Mouse (Mus musculus) right cerebral cortex, adult 2 months (tissue): ENCODE measurements around the gene Taok3.

Source experiments
- DNase-seq, 2 experiments: peaks; one replicate each; pipeline ENCODE4 v3.0.0; 2021 to 2022; ENCODE audit warnings: low spot score in 2 of 2

Gene Taok3

GRCm38 (mm10) chr5:117119777-117120488 is at the start of gene Taok3:
TSS of gene Taok3 (plus strand) at chr5:117120129.
- DNase-seq = peak; percentile 97 to 99

GRCm38 (mm10) chr5:117087718-117088117 is 32.2 kb upstream of the Taok3 start:
- DNase-seq = no peak

- no peak for DNase-seq
These were observed 30.8 kb upstream of the Taok3 start for GRCm38 (mm10) chr5:117089147-117089546.

DNA sequence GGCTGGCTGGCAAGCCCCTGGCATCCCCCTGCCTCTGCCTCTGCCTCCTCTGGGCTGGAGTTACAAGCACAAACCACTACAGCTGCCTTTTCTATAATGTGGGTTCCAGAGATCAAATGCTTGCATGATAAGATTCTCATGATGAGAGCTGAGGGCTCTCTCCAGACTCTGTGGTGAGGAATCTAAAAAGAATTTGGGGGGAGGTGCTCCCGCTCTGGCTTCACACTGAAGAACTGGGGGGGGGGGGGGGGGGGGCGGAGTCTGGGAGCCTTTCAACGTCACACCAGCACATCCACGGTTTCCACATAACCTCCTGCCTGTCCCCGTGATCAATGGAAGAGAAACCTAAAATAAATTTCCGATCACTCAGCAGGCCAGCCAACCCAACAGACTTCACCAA is 30.1 kb upstream of the Taok3 start:
- DNase-seq = no peak

DNA sequence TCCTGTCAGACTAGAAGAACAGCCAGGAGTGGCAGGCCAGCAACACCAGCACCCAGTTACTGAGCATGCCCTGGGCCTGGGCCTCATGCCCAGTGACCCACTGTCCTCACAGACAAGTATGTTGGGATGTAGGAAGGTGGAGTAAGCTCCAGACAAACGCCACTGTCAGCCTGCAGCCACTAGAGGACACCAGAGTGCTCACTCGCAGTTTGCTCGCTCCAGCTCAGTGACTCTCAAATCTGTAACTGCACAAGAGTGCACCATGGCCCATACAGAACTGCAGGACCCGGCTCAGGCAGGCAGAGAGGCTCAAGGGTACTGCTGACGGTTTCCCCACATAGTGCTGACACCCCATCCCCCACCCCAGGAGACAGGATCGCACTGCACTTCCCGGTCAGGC is 25.5 kb upstream of the Taok3 start:
- peak; percentile 68 to 70 for DNase-seq

DNA sequence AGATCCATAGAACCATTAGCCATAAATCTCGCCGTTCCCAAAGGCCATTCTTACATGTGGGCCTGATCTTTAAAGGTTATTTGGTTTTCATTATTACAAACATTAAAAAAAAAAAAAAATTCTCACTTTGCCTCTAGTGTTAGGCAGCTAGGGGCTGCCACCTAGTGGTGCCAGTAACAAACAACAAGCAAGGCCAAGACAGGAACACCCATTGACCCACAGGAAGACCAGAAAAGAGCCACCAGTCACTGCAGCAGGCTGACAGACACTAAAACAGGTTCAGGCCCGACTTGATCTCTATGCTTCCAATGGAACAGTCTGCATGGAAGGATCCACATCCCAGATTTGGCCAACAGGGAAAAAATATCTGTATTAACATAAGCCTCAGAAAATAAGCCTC is 23.2 kb upstream of the Taok3 start:
- peak; percentile 53 to 70 for DNase-seq

GRCm38 (mm10) chr5:117099008-117099407 is 20.9 kb upstream of the Taok3 start:
- DNase-seq = no peak

DNA sequence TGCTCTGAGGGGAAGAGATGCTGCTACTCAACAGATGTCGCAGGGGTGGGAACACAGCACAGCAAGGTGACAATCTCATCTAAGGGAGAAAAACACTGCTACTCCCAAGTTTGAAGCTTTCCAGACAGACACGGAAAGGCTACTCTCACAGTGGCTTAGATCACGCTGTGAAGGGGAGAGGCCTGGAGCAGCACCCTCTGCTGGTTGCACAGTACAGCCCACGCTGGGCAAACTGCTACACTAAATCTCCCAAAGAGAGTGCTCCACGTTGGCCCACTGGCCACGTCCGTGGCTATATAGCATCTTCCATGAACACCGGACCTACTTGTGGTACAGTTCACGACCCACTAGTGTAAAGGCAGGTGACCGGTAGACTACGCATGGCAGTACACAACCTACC is 20.2 kb upstream of the Taok3 start:
- DNase-seq = no peak

DNA sequence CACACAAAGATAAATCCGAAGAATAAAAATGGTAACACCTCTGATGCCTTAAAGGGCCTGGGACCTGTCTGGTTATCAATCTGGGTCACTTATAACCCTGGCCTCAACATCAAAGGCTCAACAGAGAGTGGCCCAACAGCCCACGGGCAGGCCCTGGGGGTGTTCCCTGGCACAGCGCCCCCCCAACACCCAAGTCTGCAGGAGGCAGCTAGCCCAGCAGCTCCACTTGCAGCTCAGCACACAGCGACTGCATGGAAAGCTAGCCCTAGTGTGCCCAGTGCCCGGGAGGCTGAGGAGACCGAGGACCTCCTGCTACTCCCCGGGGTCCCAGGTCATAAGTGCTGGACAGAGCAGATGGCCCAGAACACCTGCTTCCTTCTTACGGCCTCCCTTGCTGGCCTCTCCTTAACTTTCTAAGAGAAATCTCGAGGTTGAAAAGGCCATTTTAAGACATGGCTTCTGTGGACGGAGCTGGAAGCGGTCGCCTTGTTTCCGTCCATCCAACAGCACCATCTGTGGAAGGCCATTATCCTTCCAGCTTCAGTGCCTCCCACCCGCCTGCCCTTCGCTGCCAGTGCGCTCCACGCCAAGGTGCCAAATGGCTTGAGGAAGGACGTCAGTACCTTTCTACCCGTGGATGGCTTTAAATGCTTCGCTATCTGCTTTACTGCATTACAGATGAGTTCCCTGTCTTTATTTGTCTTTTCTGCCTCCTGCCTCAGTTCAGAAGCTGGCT is 16.6 kb upstream of the Taok3 start:
- no peak for DNase-seq

DNA sequence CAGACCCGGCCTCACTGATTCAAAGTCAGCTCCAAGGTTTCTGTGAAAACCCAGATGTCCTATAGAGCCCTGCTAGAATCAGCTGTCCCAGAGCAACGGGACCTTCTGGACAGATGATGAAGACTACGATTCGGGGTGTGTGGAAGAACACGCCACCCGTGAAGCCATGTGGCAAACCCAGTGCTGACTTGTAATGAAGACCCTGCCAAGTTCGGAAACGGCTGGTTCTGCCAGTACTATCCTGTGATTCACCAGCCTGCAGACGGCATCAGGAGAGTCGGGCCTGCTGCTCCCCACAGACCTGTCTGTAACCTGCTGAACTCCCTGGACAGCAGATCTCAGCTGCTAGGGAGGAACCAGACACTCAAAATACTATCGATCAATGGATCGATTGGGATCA is 15.6 kb upstream of the Taok3 start:
- DNase-seq = no peak

DNA sequence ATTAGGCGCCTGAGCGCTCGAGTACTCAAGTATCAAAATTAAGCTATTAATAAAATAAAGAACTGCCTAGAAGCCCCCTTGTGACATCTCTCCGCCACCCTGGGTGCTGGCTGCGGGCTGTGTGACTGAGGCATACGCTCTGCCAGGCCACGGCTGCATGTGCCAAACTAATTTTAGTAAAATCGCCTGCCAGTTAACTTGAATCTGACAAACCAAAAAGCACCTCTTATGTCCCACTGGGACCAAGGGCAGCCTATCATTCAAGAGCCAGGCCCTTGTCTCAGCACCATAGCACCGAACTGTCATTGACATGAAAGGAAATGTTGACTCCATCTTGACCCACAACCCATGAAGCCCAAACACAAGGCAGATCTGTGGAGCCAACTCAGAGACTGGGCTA is 14.2 kb upstream of the Taok3 start:
- DNase-seq = no peak

GRCm38 (mm10) chr5:117108292-117108691 is 11.6 kb upstream of the Taok3 start:
- no peak for DNase-seq

DNA sequence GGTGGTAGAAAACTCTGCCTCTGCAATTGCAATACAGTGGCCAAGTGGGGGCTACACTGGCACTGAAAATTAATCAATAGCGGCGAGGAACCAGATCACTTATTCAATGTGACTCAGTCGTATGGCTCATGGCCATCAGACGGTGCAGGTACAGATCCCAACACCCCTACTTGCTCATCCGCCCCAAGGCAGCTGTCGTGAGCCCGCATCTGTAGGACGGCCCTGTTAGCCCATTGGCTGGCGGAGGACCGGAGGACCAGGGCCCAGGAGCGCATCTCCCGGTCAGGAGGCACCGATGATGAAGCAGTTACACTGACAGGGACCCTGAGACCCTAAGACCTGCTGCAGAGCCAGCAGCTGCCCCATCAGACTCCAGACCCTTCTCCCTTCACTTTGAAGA is 11.2 kb upstream of the Taok3 start:
- no peak for DNase-seq

DNA sequence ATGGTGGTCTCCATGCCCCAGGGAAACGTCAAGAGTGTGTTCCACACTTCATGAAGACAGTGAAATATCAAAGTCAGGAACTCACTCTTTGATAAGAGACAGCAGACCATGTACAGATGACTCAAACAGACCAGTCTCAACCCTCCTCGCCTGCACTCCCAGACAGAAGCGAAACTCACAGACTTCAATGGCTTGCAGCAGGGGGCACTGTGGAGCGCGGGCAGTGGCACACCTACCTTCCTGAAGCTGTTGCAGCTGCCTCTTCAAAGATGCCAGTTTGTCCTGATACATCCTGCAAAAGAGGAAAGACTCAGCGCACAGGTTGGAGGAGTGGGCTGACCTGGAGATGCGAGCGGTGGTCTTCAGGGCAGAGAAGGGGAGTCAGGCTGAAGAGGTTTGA is 10.4 kb upstream of the Taok3 start:
- no peak for DNase-seq

- no peak for DNase-seq
These were observed 8.7 kb upstream of the Taok3 start for GRCm38 (mm10) chr5:117111064-117111773.

GRCm38 (mm10) chr5:117111774-117112112 is 8.2 kb upstream of the Taok3 start:
- no peak for DNase-seq

DNA sequence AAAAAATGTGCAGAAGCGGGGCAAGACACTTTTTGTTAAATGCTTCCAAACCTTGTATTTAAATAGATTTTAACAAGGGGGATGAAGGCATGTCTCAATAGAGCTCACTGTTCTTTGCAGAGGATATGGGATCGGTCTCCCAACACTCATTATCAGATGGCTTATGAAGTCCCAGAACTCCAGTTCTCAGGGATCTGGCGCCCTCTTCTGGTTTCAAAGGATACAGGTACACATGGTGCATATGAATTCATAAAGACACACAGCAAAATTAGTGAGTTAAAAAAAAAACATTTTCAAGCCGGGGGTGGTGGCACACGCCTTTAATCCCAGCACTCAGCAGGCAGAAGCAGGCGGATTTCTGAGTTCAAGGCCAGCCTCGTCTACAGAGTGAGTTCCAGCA is 6.6 kb upstream of the Taok3 start:
- no peak for DNase-seq

DNA sequence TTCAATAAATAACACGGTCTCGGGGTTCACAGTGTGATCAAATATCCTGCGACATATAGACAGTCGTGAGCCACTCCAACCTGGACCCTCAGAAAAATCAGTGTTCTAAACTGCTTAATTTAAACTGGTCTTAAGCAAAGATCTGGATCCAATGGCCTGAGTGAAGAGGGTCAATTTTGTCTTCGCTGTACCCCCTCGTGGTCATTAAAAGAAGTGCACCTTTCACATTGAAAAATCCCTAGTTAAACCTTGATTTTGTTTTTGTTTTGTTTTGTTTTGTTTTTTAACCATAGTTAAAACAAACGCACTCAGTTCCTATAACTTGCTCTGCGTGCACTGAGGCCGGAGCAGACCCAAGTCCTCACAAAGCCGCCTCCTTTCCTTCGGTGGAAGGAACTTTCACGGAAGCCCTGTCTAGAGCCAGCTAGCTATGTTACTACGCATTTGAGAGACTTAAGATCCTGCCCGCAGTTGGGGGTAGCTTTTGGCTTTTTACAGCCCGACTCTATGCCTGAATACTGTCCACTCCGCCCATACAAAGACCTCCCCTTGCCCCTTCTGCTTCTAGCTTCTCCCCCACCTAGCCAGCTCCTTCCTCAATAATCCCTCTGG is 5.2 kb upstream of the Taok3 start:
- no peak for DNase-seq

GRCm38 (mm10) chr5:117115193-117115767 is 4.6 kb upstream of the Taok3 start:
- no peak for DNase-seq

DNA sequence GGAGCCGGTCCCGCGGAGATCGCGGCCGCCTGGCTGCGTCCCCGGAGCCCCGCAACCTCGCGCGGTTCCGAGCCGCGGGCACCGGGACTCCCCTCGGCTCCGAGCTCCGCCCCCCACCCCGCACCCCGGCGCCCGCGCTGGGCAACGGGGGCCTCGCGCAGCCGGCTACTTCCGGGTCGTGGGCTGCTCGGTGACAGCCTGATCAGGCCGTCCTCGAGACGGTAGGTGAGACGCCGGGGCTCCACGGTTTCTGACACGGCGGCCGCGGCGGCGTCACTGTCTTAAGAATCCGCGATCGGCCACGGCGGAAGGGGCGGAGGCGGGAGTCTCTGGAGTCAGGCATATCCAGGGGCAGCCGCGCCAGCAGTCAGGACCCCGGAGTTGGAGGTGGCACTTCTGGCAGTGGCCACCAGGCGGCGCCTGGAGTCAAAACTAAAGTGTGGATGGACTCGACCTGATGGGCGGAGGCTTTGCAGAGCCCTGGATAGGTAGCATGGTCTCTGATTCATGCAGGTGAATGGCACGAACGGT is 4.0 kb upstream of the Taok3 start, which contains the start of gene Suds3:
Gene Suds3 (minus strand): TSS at position 278 of the 531 bp plus-strand sequence.
- DNase-seq = peak; percentile 99

DNA sequence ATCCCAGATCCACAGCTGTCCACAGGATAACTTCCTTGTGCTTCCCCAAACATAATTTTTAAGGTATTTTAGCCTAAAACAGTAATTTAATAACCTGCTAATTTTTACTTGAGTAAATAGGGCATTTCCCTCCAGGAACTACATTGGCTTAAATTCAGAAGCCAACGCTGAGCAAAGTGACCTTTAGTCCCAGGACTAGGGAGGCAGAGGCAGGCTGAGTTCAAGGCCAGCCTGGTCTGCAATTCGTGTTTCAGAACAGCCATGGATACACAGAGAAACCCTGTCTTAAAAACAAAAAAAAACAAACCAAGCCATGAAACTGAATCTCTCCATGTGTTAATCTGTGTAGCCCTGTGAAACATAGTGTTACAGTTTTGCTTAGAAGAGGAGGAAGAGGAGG is 3.3 kb upstream of the Taok3 start:
- DNase-seq = no peak

GRCm38 (mm10) chr5:117117241-117117640 is 2.7 kb upstream of the Taok3 start:
- no peak for DNase-seq
